Mouse (Mus musculus): ENCODE results near the gene Dcst1. TPM values are rescaled to one million over a fixed set of nuclear protein-coding genes. Genes with fewer than 3 reads are reported as not detected.

Dcst1 gene
- polyA plus RNA-seq, 1 experiment from 2014 or later: 0.34 TPM

- 63% methylated on average over 11 of the region's 11 CpGs for WGBS
- H3K36me3 ChIP-seq (ENCODE audit: control insufficient read depth, insufficient read depth, low read length): peaks cover 25% of the 10 kb centered on the region
- H3K4me2 ChIP-seq (ENCODE audit: low read length): no peak overlapping the region
- no peaks in the 10 kb centered on the region for H3K27me3 ChIP-seq (replicated peaks; ENCODE audit: control insufficient read depth, insufficient read depth, low read length)
- H3K27ac ChIP-seq (ENCODE audit: low read depth): no peak overlapping the region
- no peak overlapping the region for H3K9ac ChIP-seq (ENCODE audit: low read length)
- no peak overlapping the region for H3K4me3 ChIP-seq (ENCODE audit: low read depth, low read length)
- no peak for DNase-seq (ENCODE audit: low spot score)
- peaks cover 20% of the 10 kb centered on the region for H3K4me1 ChIP-seq (replicated peaks; ENCODE audit: control insufficient read depth, insufficient read depth, low read length)
- no peak for ATAC-seq (replicated peaks; ENCODE audit: low FRiP score, low TSS enrichment, low read depth)
- H3K9me3 ChIP-seq (ENCODE audit: control insufficient read depth, low read length): no peaks in the 10 kb centered on the region
These were observed 32.0 kb downstream of the Dcst1 start for GRCm38 (mm10) chr3:89333053-89333452.

DNA sequence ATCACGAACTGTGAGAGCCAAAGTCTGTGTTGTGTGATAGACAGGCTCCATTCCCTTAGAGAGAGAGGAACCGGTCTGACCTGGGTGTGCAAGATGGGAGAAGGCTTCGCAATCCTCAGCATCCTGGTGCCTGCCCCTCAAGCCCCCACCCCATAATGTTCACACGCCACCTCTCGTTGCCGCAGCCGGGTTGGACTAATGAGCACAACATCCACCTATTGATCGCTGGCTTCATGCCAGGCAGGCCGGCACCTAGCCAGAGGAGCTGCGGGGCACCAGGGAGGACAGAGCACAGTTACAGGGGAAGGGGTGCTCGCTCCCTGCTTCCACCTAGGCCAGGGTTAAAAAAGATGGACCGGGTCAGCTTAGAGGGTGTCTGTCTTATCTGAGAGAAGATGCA, 32.6 kb downstream of the Dcst1 start:
- H3K27ac ChIP-seq (ENCODE audit: low read depth): no peak overlapping the region
- peaks cover 20% of the 10 kb centered on the region for H3K4me1 ChIP-seq (replicated peaks; ENCODE audit: control insufficient read depth, insufficient read depth, low read length)
- ATAC-seq (replicated peaks; ENCODE audit: low FRiP score, low TSS enrichment, low read depth): 0 out of 2 replicates have a peak, but pooled peaks have one; percentile 6
- H3K9me3 ChIP-seq (ENCODE audit: control insufficient read depth, low read length): no peaks in the 10 kb centered on the region
- H3K36me3 ChIP-seq (ENCODE audit: control insufficient read depth, insufficient read depth, low read length): peaks cover 25% of the 10 kb centered on the region
- H3K4me3 ChIP-seq (ENCODE audit: low read depth, low read length): no peak overlapping the region
- H3K27me3 ChIP-seq (replicated peaks; ENCODE audit: control insufficient read depth, insufficient read depth, low read length): no peaks in the 10 kb centered on the region
- no peak overlapping the region for H3K9ac ChIP-seq (ENCODE audit: low read length)
- DNase-seq (ENCODE audit: low spot score): no peak
- H3K4me2 ChIP-seq (ENCODE audit: low read length): no peak overlapping the region
- 49% methylated on average over 12 of the region's 12 CpGs for WGBS

GRCm38 (mm10) chr3:89332013-89332412, 33.0 kb downstream of the Dcst1 start:
- DNase-seq (ENCODE audit: low spot score): no peak
- H3K27me3 ChIP-seq (replicated peaks; ENCODE audit: control insufficient read depth, insufficient read depth, low read length): no peaks in the 10 kb centered on the region
- H3K27ac ChIP-seq (ENCODE audit: low read depth): no peak overlapping the region
- H3K4me2 ChIP-seq (ENCODE audit: low read length): no peak overlapping the region
- H3K9ac ChIP-seq (ENCODE audit: low read length): no peak overlapping the region
- 50% methylated on average over 10 of the region's 10 CpGs for WGBS
- peaks cover 25% of the 10 kb centered on the region for H3K36me3 ChIP-seq (ENCODE audit: control insufficient read depth, insufficient read depth, low read length)
- H3K9me3 ChIP-seq (ENCODE audit: control insufficient read depth, low read length): no peaks in the 10 kb centered on the region
- no peak for ATAC-seq (replicated peaks; ENCODE audit: low FRiP score, low TSS enrichment, low read depth)
- peaks cover 20% of the 10 kb centered on the region for H3K4me1 ChIP-seq (replicated peaks; ENCODE audit: control insufficient read depth, insufficient read depth, low read length)
- no peak overlapping the region for H3K4me3 ChIP-seq (ENCODE audit: low read depth, low read length)

DNA sequence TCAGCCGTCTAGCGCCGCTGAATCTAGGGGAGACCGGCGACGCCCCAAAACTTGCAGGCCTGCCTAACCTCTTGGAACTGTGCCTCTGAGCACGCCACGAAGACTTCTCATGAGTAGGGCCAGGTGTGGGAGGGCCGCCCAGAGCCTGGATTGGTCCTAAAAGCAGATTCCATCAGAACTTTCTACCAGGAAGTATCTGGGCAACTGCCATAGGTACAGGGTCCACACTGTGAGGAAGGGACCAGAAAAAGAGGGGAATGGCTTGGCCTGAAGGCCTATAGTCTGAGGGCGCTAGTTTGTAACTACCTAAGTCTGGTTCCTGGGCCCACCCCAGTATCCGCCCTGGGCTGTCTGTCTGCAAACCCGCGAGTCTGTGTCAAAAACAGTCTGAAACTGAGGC, 33.5 kb downstream of the Dcst1 start:
- Histone ChIP-seq H3K27me3 (replicated peaks; ENCODE audit: control insufficient read depth, insufficient read depth, low read length) (no peaks in the 10 kb centered on the region), H3K9me3 (ENCODE audit: control insufficient read depth, low read length) (no peaks in the 10 kb centered on the region), H3K4me3 (ENCODE audit: low read depth, low read length) (no peak overlapping the region), H3K4me1 (replicated peaks; ENCODE audit: control insufficient read depth, insufficient read depth, low read length) (peaks cover 16% of the 10 kb centered on the region), H3K36me3 (ENCODE audit: control insufficient read depth, insufficient read depth, low read length) (peaks cover 25% of the 10 kb centered on the region), H3K9ac (ENCODE audit: low read length) (no peak overlapping the region), H3K27ac (ENCODE audit: low read depth) (no peak overlapping the region), H3K4me2 (ENCODE audit: low read length) (no peak overlapping the region)
- 62% methylated on average over 13 of the region's 13 CpGs for WGBS
- DNase-seq (ENCODE audit: low spot score): no peak
- 0 out of 2 replicates have a peak, but pooled peaks have one; percentile 3 for ATAC-seq (replicated peaks; ENCODE audit: low FRiP score, low TSS enrichment, low read depth)

DNA sequence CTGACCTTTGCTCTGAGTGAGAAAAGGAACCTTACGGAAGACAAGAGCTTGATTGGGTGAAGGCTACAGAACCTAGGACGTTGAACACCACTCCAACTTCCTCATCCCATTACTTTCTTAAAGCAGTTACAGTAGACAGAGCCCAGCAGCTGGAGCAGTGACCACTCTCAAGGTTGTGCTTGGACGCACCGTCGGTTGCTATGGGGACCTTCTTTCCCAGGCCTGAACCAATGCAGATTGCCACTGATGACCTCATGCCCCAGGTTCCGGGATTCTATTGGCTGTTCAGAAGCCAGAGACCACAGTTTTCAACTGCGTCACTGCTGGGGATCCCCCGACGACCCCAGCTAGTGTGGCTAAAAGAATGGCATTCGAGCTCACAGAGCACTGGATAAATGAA, 34.1 kb downstream of the Dcst1 start:
- Histone ChIP-seq H3K9me3 (ENCODE audit: control insufficient read depth, low read length) (no peaks in the 10 kb centered on the region), H3K9ac (ENCODE audit: low read length) (no peak overlapping the region), H3K27ac (ENCODE audit: low read depth) (no peak overlapping the region), H3K27me3 (replicated peaks; ENCODE audit: control insufficient read depth, insufficient read depth, low read length) (no peaks in the 10 kb centered on the region), H3K4me3 (ENCODE audit: low read depth, low read length) (no peak overlapping the region), H3K4me1 (replicated peaks; ENCODE audit: control insufficient read depth, insufficient read depth, low read length) (peaks cover 10% of the 10 kb centered on the region), H3K36me3 (ENCODE audit: control insufficient read depth, insufficient read depth, low read length) (peaks cover 25% of the 10 kb centered on the region), H3K4me2 (ENCODE audit: low read length) (no peak overlapping the region)
- WGBS: 20% methylated on average over 10 of the region's 10 CpGs
- DNase-seq (ENCODE audit: low spot score) (no peak), ATAC-seq (replicated peaks; ENCODE audit: low FRiP score, low TSS enrichment, low read depth) (no peak)

DNA sequence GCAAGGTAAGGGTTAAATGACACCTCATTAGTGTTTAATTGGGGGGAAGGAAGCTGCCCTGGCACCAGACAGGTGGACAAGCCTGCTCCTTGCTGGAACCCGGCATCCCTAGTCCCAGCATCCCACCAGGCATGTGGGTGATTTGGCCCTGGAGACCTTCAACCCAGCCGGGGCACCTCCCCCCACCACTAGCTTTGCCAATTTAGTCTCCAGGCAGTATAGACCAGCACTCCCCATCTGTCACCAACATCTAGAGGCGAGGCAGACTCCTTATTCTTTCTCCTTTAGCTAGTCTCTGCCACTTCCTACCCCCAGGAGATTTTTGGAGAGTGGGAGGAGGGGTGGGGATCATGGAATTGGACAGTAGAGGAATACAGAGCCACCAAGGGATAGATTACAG, 34.7 kb downstream of the Dcst1 start:
- H3K27ac ChIP-seq (ENCODE audit: low read depth): no peak overlapping the region
- H3K4me1 ChIP-seq (replicated peaks; ENCODE audit: control insufficient read depth, insufficient read depth, low read length): peaks cover 10% of the 10 kb centered on the region
- H3K27me3 ChIP-seq (replicated peaks; ENCODE audit: control insufficient read depth, insufficient read depth, low read length): no peaks in the 10 kb centered on the region
- no peak overlapping the region for H3K9ac ChIP-seq (ENCODE audit: low read length)
- ATAC-seq (replicated peaks; ENCODE audit: low FRiP score, low TSS enrichment, low read depth): no peak
- DNase-seq (ENCODE audit: low spot score): no peak
- no peak overlapping the region for H3K4me2 ChIP-seq (ENCODE audit: low read length)
- 74% methylated on average over 3 of the region's 3 CpGs for WGBS
- no peaks in the 10 kb centered on the region for H3K9me3 ChIP-seq (ENCODE audit: control insufficient read depth, low read length)
- no peak overlapping the region for H3K4me3 ChIP-seq (ENCODE audit: low read depth, low read length)
- H3K36me3 ChIP-seq (ENCODE audit: control insufficient read depth, insufficient read depth, low read length): peaks cover 25% of the 10 kb centered on the region

DNA sequence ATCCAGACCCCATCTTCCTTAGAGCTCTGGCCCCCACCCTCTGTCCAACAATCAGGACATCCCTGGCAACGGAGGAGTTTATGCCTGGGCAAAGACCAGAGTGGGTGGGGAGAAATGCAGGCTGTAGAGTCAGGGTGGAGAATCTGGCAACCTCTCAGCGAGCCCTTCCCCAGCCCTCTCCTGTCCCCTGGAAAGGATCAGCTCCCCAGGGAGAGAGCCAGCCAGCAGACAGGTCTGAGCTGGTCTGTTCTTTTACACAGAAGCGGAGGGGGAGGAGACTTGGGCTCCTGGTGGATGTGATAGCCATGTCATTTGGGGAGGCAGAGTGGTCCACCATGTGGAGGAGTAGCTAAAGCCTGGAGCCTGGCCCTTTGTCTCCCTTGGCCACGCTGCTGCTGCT, 36.4 kb downstream of the Dcst1 start:
- no peak overlapping the region for H3K27ac ChIP-seq (ENCODE audit: low read depth)
- no peaks in the 10 kb centered on the region for H3K9me3 ChIP-seq (ENCODE audit: control insufficient read depth, low read length)
- 7% methylated on average over 4 of the region's 4 CpGs for WGBS
- no peaks in the 10 kb centered on the region for H3K27me3 ChIP-seq (replicated peaks; ENCODE audit: control insufficient read depth, insufficient read depth, low read length)
- H3K4me3 ChIP-seq (ENCODE audit: low read depth, low read length): no peak overlapping the region
- DNase-seq (ENCODE audit: low spot score) (no peak), ATAC-seq (replicated peaks; ENCODE audit: low FRiP score, low TSS enrichment, low read depth) (0 out of 2 replicates have a peak, but pooled peaks have one; percentile 13)
- peaks cover 9% of the 10 kb centered on the region for H3K36me3 ChIP-seq (ENCODE audit: control insufficient read depth, insufficient read depth, low read length)
- H3K9ac ChIP-seq (ENCODE audit: low read length): no peak overlapping the region
- H3K4me1 ChIP-seq (replicated peaks; ENCODE audit: control insufficient read depth, insufficient read depth, low read length): peaks cover 10% of the 10 kb centered on the region
- H3K4me2 ChIP-seq (ENCODE audit: low read length): no peak overlapping the region

GRCm38 (mm10) chr3:89327371-89327870, 37.6 kb downstream of the Dcst1 start:
- Histone ChIP-seq H3K9ac (ENCODE audit: low read length) (no peak overlapping the region), H3K36me3 (ENCODE audit: control insufficient read depth, insufficient read depth, low read length) (no peaks in the 10 kb centered on the region), H3K9me3 (ENCODE audit: control insufficient read depth, low read length) (no peaks in the 10 kb centered on the region), H3K4me1 (replicated peaks; ENCODE audit: control insufficient read depth, insufficient read depth, low read length) (peaks cover 10% of the 10 kb centered on the region), H3K27ac (ENCODE audit: low read depth) (no peak overlapping the region), H3K27me3 (replicated peaks; ENCODE audit: control insufficient read depth, insufficient read depth, low read length) (no peaks in the 10 kb centered on the region), H3K4me3 (ENCODE audit: low read depth, low read length) (no peak overlapping the region), H3K4me2 (ENCODE audit: low read length) (no peak overlapping the region)
- WGBS: 30% methylated on average over 9 of the region's 9 CpGs
- DNase-seq (ENCODE audit: low spot score): no peak
- ATAC-seq (replicated peaks; ENCODE audit: low FRiP score, low TSS enrichment, low read depth): no peak

DNA sequence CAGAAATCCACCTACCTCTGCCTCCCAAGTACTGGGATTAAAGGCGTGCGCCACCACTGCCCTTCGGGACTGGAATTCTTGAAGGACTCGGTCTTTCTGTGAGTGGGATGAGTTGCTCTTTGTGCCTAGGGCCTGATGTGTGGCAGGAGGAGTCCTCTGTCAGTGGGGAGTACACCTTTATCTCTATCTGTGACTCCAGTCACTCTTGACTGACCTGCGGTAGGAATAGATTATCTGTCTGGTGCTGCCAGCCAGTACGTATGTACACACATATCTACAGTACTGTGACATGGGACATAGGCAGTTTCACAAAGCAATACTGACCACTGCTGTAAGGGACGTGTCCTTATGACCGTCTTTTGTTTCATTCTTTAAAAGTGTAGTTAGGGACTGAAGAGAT, 39.2 kb downstream of the Dcst1 start:
- H3K9ac ChIP-seq (ENCODE audit: low read length): no peak overlapping the region
- H3K27me3 ChIP-seq (replicated peaks; ENCODE audit: control insufficient read depth, insufficient read depth, low read length): peaks cover 5% of the 10 kb centered on the region; the same call in 1 of the 2 replicates
- H3K9me3 ChIP-seq (ENCODE audit: control insufficient read depth, low read length): no peaks in the 10 kb centered on the region
- H3K36me3 ChIP-seq (ENCODE audit: control insufficient read depth, insufficient read depth, low read length): no peaks in the 10 kb centered on the region
- WGBS: 94% methylated on average over 8 of the region's 8 CpGs
- H3K4me3 ChIP-seq (ENCODE audit: low read depth, low read length): no peak overlapping the region
- no peak overlapping the region for H3K27ac ChIP-seq (ENCODE audit: low read depth)
- ATAC-seq (replicated peaks; ENCODE audit: low FRiP score, low TSS enrichment, low read depth) (no peak), DNase-seq (ENCODE audit: low spot score) (no peak)
- H3K4me1 ChIP-seq (replicated peaks; ENCODE audit: control insufficient read depth, insufficient read depth, low read length): peaks cover 18% of the 10 kb centered on the region
- no peak overlapping the region for H3K4me2 ChIP-seq (ENCODE audit: low read length)

Data from intestine, embryonic 14.5 days (tissue).